Mouse (Mus musculus) cerebral cortex, adult 2 months (tissue): ENCODE results near the gene Vps18.

ENCODE experiments used
- WGBS: fragments of 180-500 bp; shearing (Covaris S2); methylation state at CpG from one replicate; pipeline ENCODE4 v1.1.7; 2018; 5-methylcytosine and 5-hydroxymethylcytosine counted together

Vps18 gene

GRCm38 (mm10) chr2:119288270-119288882, at the start of gene Vps18:
TSS of gene Vps18 (plus strand) at chr2:119288740.
- WGBS = under 1% methylated on average over 31 of the region's 31 CpGs

GRCm38 (mm10) chr2:119240075-119240818, 48.3 kb upstream of the Vps18 start:
- 83% methylated on average over 4 of the region's 4 CpGs for WGBS

- 92% methylated on average over 4 of the region's 4 CpGs for WGBS
Measured at GRCm38 (mm10) chr2:119240819-119241186, 47.7 kb upstream of the Vps18 start.

- 73% methylated on average over 9 of the region's 9 CpGs for WGBS
Measured at GRCm38 (mm10) chr2:119242548-119242947, 46.0 kb upstream of the Vps18 start.

GRCm38 (mm10) chr2:119245246-119245645, 43.3 kb upstream of the Vps18 start:
- WGBS = 77% methylated on average over 7 of the region's 7 CpGs

GRCm38 (mm10) chr2:119247904-119248303, 40.6 kb upstream of the Vps18 start:
- WGBS = 70% methylated on average over 9 of the region's 9 CpGs

- WGBS = 82% methylated on average over 4 of the region's 4 CpGs
Measured at GRCm38 (mm10) chr2:119249592-119250061, 38.9 kb upstream of the Vps18 start.

- WGBS = 53% methylated on average over 5 of the region's 5 CpGs
Measured at GRCm38 (mm10) chr2:119250377-119250776, 38.2 kb upstream of the Vps18 start.

- WGBS = 17% methylated on average over 11 of the region's 11 CpGs
Measured at GRCm38 (mm10) chr2:119250826-119251478, 37.6 kb upstream of the Vps18 start.

GRCm38 (mm10) chr2:119254976-119255375, 33.6 kb upstream of the Vps18 start:
- 19% methylated on average over 7 of the region's 7 CpGs for WGBS

- WGBS = 75% methylated on average over 1 of the region's 1 CpGs
Measured at GRCm38 (mm10) chr2:119260518-119260917, 28.0 kb upstream of the Vps18 start.

- WGBS = 64% methylated on average over 2 of the region's 2 CpGs
Measured at GRCm38 (mm10) chr2:119261326-119261725, 27.2 kb upstream of the Vps18 start.

- WGBS = 54% methylated on average over 8 of the region's 8 CpGs
Measured at GRCm38 (mm10) chr2:119262978-119263377, 25.6 kb upstream of the Vps18 start.

GRCm38 (mm10) chr2:119263813-119264212, 24.7 kb upstream of the Vps18 start:
- 73% methylated on average over 5 of the region's 5 CpGs for WGBS

GRCm38 (mm10) chr2:119270286-119270642, 18.3 kb upstream of the Vps18 start:
- 57% methylated on average over 9 of the region's 9 CpGs for WGBS

- WGBS = 2% methylated on average over 49 of the region's 49 CpGs
Measured at GRCm38 (mm10) chr2:119270643-119271331, 17.8 kb upstream of the Vps18 start, which contains the start of gene Rhov. TSS of gene Rhov (minus strand) at chr2:119271272.

GRCm38 (mm10) chr2:119274126-119274525, 14.4 kb upstream of the Vps18 start:
- 55% methylated on average over 1 of the region's 1 CpGs for WGBS

GRCm38 (mm10) chr2:119276926-119277325, 11.6 kb upstream of the Vps18 start:
- 82% methylated on average over 7 of the region's 7 CpGs for WGBS

GRCm38 (mm10) chr2:119277810-119278209, 10.7 kb upstream of the Vps18 start:
- 91% methylated on average over 23 of the region's 23 CpGs for WGBS

- WGBS = 84% methylated on average over 7 of the region's 7 CpGs
Measured at GRCm38 (mm10) chr2:119281899-119282565, 6.5 kb upstream of the Vps18 start.

- WGBS = 96% methylated on average over 5 of the region's 5 CpGs
Measured at GRCm38 (mm10) chr2:119287372-119287771, 1.2 kb upstream of the Vps18 start.

GRCm38 (mm10) chr2:119289014-119289416, 475 bp downstream of the Vps18 start:
- WGBS = under 1% methylated on average over 11 of the region's 11 CpGs
